Mouse (Mus musculus): ENCODE measurements around the gene Reps1.

Reps1 gene

GRCm38 (mm10) chr10:18139615-18140014, 84.0 kb downstream of the Reps1 start:
- no peak for DNase-seq (ENCODE audit: low spot score in 2 of 2)

- no peak for DNase-seq (ENCODE audit: low spot score in 2 of 2)
These were observed 85.7 kb downstream of the Reps1 start for GRCm38 (mm10) chr10:18141389-18141788.

GRCm38 (mm10) chr10:18142231-18142630, 86.6 kb downstream of the Reps1 start:
- no peak for DNase-seq (ENCODE audit: low spot score in 2 of 2)

GRCm38 (mm10) chr10:18147224-18147623, 91.6 kb downstream of the Reps1 start:
- no peak for DNase-seq (ENCODE audit: low spot score in 2 of 2)

- DNase-seq (ENCODE audit: low spot score in 2 of 2): no peak
These were observed 106.8 kb downstream of the Reps1 start for GRCm38 (mm10) chr10:18162435-18162971.
